Mouse (Mus musculus) cerebellum, adult 2 months (tissue): Measurements from ENCODE around the gene Zfp119b.

ENCODE experiments used
- CTCF ChIP-seq: fragments of 200-500 bp; IDR thresholded peaks from 2 replicates; pipeline ENCODE4 v1.5.1; 2011; ENCODE audit warnings: low read depth, mild to moderate bottlenecking, control low read depth, low read length, moderate library complexity, borderline replicate concordance; ENCODE audit not compliant: insufficient read depth
- POLR2A ChIP-seq: fragments of 200-500 bp; IDR thresholded peaks from 2 replicates; pipeline ENCODE4 v1.6.1; 2011; ENCODE audit warnings: low read length, control low read depth, borderline replicate concordance; ENCODE audit not compliant: insufficient read depth

DNA sequence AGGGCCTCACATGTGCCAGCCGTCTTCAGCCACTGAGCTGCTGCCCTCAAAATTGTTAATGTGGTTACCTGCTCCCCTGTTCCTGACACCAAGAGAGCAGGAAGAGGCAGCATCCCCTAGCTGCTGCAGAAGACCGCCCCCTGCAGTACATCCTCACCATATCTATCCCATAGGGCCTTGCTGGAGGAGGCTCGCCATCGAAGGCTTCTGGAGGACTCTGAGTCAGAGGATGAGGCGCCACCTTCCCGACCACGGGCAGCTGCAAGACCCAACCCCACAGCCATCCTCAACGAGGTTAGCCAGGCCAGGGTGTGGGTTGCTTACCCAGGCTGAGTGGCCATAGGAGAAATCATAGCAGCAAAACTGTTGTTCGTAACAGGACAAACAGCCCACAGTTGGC, 15.7 kb upstream of the Zfp119b start:
- TF ChIP-seq POLR2A = no peak
- no peak for TF ChIP-seq CTCF
